Mouse (Mus musculus) lung, adult 2 months (tissue): ENCODE measurements around the gene 2700049A03Rik.

Source experiments
- CTCF ChIP-seq: fragments of 200-500 bp; IDR thresholded peaks from 2 replicates; pipeline ENCODE4 v1.5.1; 2011; ENCODE audit warnings: mild to moderate bottlenecking, low read length, control low read depth; ENCODE audit not compliant: insufficient read depth
- POLR2A ChIP-seq: fragments of 200-500 bp; IDR thresholded peaks from 2 replicates; pipeline ENCODE4 v1.6.1; 2011; ENCODE audit warnings: low read depth, mild to moderate bottlenecking, control low read depth, low read length, borderline replicate concordance; ENCODE audit errors: extremely low read depth

DNA sequence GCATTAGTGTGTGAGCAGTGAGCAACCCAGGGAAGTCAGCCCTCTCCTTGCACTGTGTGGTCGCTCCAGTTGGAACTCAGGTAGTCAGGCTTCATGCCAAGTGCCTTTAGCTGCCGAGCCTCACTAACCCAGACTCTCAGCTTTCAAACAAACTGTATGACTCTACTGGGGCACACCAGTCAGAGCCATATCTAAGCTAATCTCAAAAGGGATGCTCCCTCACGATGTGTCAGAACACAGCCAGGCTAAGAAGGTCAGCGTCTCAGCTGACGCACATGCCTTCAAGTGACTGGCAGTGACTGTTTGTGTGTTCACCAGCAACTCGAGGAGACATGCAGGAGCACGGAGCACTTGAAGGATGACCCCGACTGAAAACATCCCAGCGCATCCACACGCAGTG is 13.9 kb upstream of the 2700049A03Rik start:
- TF ChIP-seq CTCF (no peak), POLR2A (no peak)
